Mouse (Mus musculus): ENCODE measurements around the gene Mark1. TPM values are rescaled to one million over a fixed set of nuclear protein-coding genes. Genes with fewer than 3 reads are reported as not detected.

Gene Mark1
- polyA plus RNA-seq, 1 experiment from 2014 or later, result 12.5 TPM

DNA sequence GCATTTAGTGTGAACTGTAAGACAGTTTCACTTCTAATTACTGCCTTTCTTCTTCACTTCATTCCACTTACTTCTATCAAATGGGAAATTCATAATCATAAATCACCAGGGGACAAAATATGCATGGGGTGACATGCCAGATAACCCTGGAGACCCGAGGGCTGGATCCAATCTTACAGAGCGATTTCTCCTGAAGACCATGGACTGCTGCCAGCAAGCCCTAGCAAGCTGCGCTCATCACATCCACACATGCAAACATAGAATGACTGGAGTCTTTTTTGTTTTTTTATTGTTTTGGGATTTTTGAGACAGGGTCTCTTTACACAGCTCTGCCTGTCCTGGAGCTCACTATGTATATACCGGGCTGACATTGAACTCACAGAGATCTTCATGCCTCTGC is 61.3 kb downstream of the Mark1 start:
- Histone ChIP-seq H3K4me1 (replicated peaks; ENCODE audit: control insufficient read depth, insufficient read depth, low read length) (0 out of 2 replicates have a peak, but pooled peaks cover 4% of the 10 kb centered on the region), H3K27me3 (ENCODE audit: control insufficient read depth, insufficient read depth, low read length) (no peaks in the 10 kb centered on the region), H3K9ac (no peak overlapping the region), H3K9me3 (ENCODE audit: control insufficient read depth, low read length) (no peaks in the 10 kb centered on the region), H3K4me2 (replicated peaks) (no peak overlapping the region), H3K27ac (no peak overlapping the region), H3K36me3 (replicated peaks; ENCODE audit: control insufficient read depth, insufficient read depth) (peaks cover 15% of the 10 kb centered on the region), H3K4me3 (replicated peaks; ENCODE audit: low read length) (no peak overlapping the region)
- no peak for DNase-seq (ENCODE audit: low spot score)
- no peak for ATAC-seq (ENCODE audit: low FRiP score)
- 79% methylated on average over 4 of the region's 4 CpGs for WGBS

DNA sequence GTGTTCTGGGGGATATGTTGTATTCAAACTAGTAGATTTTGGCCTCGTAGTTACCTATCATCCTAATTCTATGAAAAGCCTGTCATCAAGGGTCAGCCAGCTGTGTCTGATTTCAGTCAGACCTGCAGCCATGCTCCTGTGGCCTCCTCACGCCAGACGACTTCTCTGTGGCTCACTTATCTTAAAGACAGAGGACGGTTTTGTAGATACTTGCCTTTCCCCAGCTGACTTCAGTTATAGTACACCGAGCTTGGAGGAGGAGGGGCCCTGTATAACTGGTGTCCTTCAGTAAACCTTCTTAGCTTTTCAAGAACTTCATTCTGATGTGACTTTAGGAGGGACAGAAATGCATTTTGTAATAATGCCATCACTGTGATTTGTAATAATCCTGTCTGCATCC is 63.4 kb downstream of the Mark1 start:
- DNase-seq (ENCODE audit: low spot score) (no peak), ATAC-seq (ENCODE audit: low FRiP score) (no peak)
- no peaks in the 10 kb centered on the region for H3K27me3 ChIP-seq (ENCODE audit: control insufficient read depth, insufficient read depth, low read length)
- H3K4me3 ChIP-seq (replicated peaks; ENCODE audit: low read length), result no peak overlapping the region
- no peaks in the 10 kb centered on the region for H3K9me3 ChIP-seq (ENCODE audit: control insufficient read depth, low read length)
- peaks cover 14% of the 10 kb centered on the region; the same call in 1 of the 2 replicates for H3K36me3 ChIP-seq (replicated peaks; ENCODE audit: control insufficient read depth, insufficient read depth)
- 0 out of 2 replicates have a peak, but pooled peaks cover 4% of the 10 kb centered on the region for H3K4me1 ChIP-seq (replicated peaks; ENCODE audit: control insufficient read depth, insufficient read depth, low read length)
- WGBS, result 76% methylated on average over 5 of the region's 5 CpGs
- no peak overlapping the region for H3K9ac ChIP-seq
- H3K27ac ChIP-seq, result no peak overlapping the region
- H3K4me2 ChIP-seq (replicated peaks), result no peak overlapping the region

DNA sequence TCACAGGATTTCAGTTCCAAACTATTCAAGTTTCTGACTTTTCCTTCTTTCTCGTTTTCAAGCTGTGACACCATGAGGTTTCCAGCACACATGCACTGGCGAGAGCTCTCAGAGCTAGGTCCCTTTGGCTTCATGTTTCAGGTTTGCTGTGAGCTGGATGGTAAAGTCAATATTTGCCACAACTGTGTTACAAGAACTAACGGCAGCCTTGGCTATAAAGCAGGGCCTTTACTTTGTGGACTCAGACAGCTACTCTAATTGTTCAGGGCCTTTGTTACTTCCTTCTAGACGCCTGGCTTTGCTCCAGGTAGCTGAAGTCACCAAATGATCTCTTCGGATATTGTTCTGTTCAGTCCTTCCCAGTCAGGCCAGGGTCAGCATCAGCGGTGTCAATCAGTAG is 63.9 kb downstream of the Mark1 start:
- Histone ChIP-seq H3K4me1 (replicated peaks; ENCODE audit: control insufficient read depth, insufficient read depth, low read length) (0 out of 2 replicates have a peak, but pooled peaks cover 4% of the 10 kb centered on the region), H3K27ac (no peak overlapping the region), H3K9me3 (ENCODE audit: control insufficient read depth, low read length) (no peaks in the 10 kb centered on the region), H3K27me3 (ENCODE audit: control insufficient read depth, insufficient read depth, low read length) (no peaks in the 10 kb centered on the region), H3K36me3 (replicated peaks; ENCODE audit: control insufficient read depth, insufficient read depth) (peaks cover 9% of the 10 kb centered on the region; the same call in 1 of the 2 replicates), H3K4me3 (replicated peaks; ENCODE audit: low read length) (no peak overlapping the region), H3K9ac (no peak overlapping the region), H3K4me2 (replicated peaks) (no peak overlapping the region)
- ATAC-seq (ENCODE audit: low FRiP score) (no peak), DNase-seq (ENCODE audit: low spot score) (no peak)
- WGBS, result 63% methylated on average over 6 of the region's 6 CpGs

DNA sequence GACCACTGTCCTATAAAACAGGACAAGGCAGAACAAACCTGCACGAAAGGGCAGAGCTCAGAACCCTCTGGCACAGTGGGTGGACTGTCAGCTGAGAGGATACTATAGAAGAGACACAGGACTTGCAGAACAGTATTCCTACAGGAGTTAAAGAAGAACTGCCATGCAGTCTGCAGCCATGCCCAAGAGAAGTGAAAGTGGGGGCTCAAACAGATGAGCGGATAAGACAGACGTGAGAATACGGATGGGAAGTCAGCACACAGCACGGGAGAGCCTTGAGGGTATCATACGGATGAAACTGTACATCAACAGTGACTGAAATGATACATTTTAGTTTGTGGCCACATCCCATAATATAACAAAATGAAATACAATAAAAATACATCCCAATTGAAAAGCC is 68.3 kb downstream of the Mark1 start:
- no peaks in the 10 kb centered on the region for H3K9me3 ChIP-seq (ENCODE audit: control insufficient read depth, low read length)
- 74% methylated on average over 6 of the region's 6 CpGs for WGBS

DNA sequence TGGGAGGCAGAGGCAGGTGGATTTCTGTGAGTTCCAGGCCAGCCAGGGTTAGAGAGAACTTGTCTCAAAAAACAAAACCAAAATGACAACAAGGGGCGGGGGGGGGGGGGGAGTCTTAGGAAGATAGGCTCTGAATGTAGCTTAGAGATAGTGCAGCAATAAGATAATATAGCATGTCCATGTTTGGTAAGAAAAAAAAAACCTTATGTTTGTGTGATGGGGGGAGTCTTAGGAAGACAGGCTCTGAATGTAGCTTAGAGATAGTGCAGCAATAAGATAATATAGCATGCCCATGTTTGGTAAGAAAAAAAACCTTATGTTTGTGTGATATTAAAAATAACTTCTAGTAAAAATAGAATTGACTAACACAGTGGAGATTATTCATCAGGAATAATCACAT is 71.0 kb downstream of the Mark1 start:
- H3K9ac ChIP-seq, result no peak overlapping the region
- no peak overlapping the region for H3K4me2 ChIP-seq (replicated peaks)
- H3K4me3 ChIP-seq (replicated peaks; ENCODE audit: low read length), result no peak overlapping the region
- 75% methylated on average over 1 of the region's 1 CpGs for WGBS
- H3K27me3 ChIP-seq (ENCODE audit: control insufficient read depth, insufficient read depth, low read length), result no peaks in the 10 kb centered on the region
- H3K27ac ChIP-seq, result no peak overlapping the region
- H3K4me1 ChIP-seq (replicated peaks; ENCODE audit: control insufficient read depth, insufficient read depth, low read length), result no peaks in the 10 kb centered on the region
- DNase-seq (ENCODE audit: low spot score) (no peak), ATAC-seq (ENCODE audit: low FRiP score) (no peak)
- H3K36me3 ChIP-seq (replicated peaks; ENCODE audit: control insufficient read depth, insufficient read depth), result peaks cover 57% of the 10 kb centered on the region
- H3K9me3 ChIP-seq (ENCODE audit: control insufficient read depth, low read length), result no peaks in the 10 kb centered on the region

More for the DNA sequence above, 68.3 kb downstream of the Mark1 start:
- H3K27ac ChIP-seq, result no peak overlapping the region
- no peak for ATAC-seq (ENCODE audit: low FRiP score)
- H3K9ac ChIP-seq, result no peak overlapping the region
- no peaks in the 10 kb centered on the region for H3K27me3 ChIP-seq (ENCODE audit: control insufficient read depth, insufficient read depth, low read length)
- H3K4me1 ChIP-seq (replicated peaks; ENCODE audit: control insufficient read depth, insufficient read depth, low read length), result 0 out of 2 replicates have a peak, but pooled peaks cover 4% of the 10 kb centered on the region
- no peak overlapping the region for H3K4me3 ChIP-seq (replicated peaks; ENCODE audit: low read length)
- H3K4me2 ChIP-seq (replicated peaks), result no peak overlapping the region
- H3K36me3 ChIP-seq (replicated peaks; ENCODE audit: control insufficient read depth, insufficient read depth), result peaks cover 33% of the 10 kb centered on the region
- no peak for DNase-seq (ENCODE audit: low spot score)

DNA sequence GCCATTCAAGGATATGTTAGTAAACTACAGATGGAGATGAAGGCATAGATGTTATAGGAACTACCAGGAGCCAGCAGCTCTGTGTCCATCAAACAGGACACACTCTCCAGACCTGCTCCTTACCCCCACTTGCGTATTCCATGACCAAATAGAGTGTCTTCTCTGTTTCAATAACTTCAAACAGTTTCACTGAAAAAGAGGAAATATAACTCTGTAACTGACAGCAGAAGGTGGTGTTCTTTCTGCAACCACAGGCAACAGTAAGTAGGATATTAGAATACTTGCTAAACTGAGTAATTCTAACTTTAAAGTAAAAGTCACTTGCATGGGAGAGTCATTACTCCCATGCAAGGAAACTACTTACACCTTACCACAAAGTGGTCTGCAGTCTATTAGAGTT is 71.5 kb downstream of the Mark1 start:
- Histone ChIP-seq H3K4me3 (replicated peaks; ENCODE audit: low read length) (no peak overlapping the region), H3K27me3 (ENCODE audit: control insufficient read depth, insufficient read depth, low read length) (no peaks in the 10 kb centered on the region), H3K27ac (no peak overlapping the region), H3K4me1 (replicated peaks; ENCODE audit: control insufficient read depth, insufficient read depth, low read length) (no peaks in the 10 kb centered on the region), H3K4me2 (replicated peaks) (no peak overlapping the region), H3K36me3 (replicated peaks; ENCODE audit: control insufficient read depth, insufficient read depth) (peaks cover 62% of the 10 kb centered on the region), H3K9me3 (ENCODE audit: control insufficient read depth, low read length) (no peaks in the 10 kb centered on the region), H3K9ac (no peak overlapping the region)
- ATAC-seq (ENCODE audit: low FRiP score) (no peak), DNase-seq (ENCODE audit: low spot score) (no peak)
- WGBS, result 96% methylated on average over 1 of the region's 1 CpGs

DNA sequence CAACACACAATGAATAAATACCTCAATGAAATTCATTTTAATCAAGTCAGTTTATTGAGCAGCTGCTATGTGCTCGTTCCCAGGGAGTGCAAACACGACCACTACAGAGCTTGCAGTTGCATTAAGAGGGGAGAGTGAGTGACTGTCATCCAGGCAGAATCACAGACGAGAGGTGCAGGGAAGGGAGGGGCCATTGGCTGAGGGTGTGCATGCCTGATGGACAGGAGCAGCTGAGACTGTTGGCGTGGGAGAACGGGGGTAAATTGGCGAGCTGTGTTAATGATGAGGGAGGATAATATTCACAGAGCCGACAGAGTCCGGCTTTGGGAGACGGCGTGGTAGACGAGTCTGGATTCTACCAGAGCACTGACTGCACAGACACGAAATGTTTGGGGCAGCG is 76.5 kb downstream of the Mark1 start:
- H3K4me2 ChIP-seq (replicated peaks), result no peak overlapping the region
- ATAC-seq (ENCODE audit: low FRiP score), result no peak

DNA sequence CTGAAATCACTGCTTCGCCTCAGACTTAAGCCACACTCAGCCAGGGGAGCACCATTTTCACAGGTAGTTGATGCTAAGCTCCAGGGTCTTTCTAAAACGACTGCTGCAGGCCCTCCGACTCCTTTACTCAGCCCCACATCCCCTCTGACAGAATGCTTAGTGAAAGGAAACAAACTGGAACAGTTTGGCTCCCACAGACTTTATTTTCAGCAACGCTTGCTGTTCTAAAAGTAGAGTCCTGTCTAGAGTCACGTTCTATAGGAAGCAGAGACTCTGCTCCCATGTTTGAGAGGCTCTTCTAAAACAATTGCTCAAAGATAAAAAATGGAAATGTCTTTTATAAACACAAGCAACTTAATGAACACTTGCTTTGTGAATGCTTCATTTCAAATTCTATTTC is 79.3 kb downstream of the Mark1 start:
- no peak for DNase-seq (ENCODE audit: low spot score)
- Histone ChIP-seq H3K9me3 (ENCODE audit: control insufficient read depth, low read length) (no peaks in the 10 kb centered on the region), H3K4me2 (replicated peaks) (no peak overlapping the region), H3K4me1 (replicated peaks; ENCODE audit: control insufficient read depth, insufficient read depth, low read length) (no peaks in the 10 kb centered on the region), H3K36me3 (replicated peaks; ENCODE audit: control insufficient read depth, insufficient read depth) (peaks cover 84% of the 10 kb centered on the region), H3K27me3 (ENCODE audit: control insufficient read depth, insufficient read depth, low read length) (no peaks in the 10 kb centered on the region), H3K4me3 (replicated peaks; ENCODE audit: low read length) (no peak overlapping the region), H3K27ac (no peak overlapping the region), H3K9ac (no peak overlapping the region)
- no peak for ATAC-seq (ENCODE audit: low FRiP score)
- 87% methylated on average over 5 of the region's 5 CpGs for WGBS

More for the DNA sequence above, 76.5 kb downstream of the Mark1 start:
- 78% methylated on average over 13 of the region's 13 CpGs for WGBS
- Histone ChIP-seq H3K4me1 (replicated peaks; ENCODE audit: control insufficient read depth, insufficient read depth, low read length) (no peaks in the 10 kb centered on the region), H3K9ac (no peak overlapping the region), H3K27me3 (ENCODE audit: control insufficient read depth, insufficient read depth, low read length) (no peaks in the 10 kb centered on the region), H3K4me3 (replicated peaks; ENCODE audit: low read length) (no peak overlapping the region), H3K9me3 (ENCODE audit: control insufficient read depth, low read length) (no peaks in the 10 kb centered on the region), H3K36me3 (replicated peaks; ENCODE audit: control insufficient read depth, insufficient read depth) (peaks cover 85% of the 10 kb centered on the region), H3K27ac (no peak overlapping the region)
- no peak for DNase-seq (ENCODE audit: low spot score)

DNA sequence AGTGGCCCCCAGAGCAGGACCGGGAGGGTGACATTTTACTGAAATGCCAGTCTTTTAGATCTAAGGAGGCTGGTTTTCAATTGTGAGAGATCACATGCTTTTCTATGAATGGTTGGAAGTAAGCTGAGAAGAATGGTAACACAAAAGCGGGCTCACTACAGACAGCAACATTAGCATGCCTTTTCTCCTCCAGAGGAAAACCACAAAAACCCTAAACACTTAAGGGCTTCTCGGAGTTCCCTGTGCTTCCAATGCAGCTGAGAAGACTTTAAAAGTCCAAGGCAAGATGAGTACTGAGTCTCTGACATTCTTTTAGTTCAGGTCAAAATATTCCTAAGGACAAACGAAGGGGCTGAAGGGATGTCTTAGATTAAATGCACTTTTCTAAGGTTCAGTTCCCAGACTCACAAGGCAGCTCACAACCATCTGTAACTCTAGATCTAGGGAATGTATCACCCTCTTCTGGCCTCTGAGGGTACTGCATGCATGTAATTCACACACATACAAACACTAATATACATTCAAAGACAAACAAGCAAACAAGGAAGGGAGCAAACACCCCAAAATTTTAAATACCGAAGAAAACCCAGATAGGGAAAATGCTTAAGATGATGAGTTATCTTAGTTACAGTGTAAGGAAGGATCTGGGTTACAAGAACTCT is 81.0 kb downstream of the Mark1 start:
- DNase-seq (ENCODE audit: low spot score) (no peak), ATAC-seq (ENCODE audit: low FRiP score) (no peak)
- Histone ChIP-seq H3K9me3 (ENCODE audit: control insufficient read depth, low read length) (no peaks in the 10 kb centered on the region), H3K27me3 (ENCODE audit: control insufficient read depth, insufficient read depth, low read length) (no peaks in the 10 kb centered on the region), H3K27ac (no peak overlapping the region), H3K36me3 (replicated peaks; ENCODE audit: control insufficient read depth, insufficient read depth) (peaks cover 78% of the 10 kb centered on the region), H3K4me1 (replicated peaks; ENCODE audit: control insufficient read depth, insufficient read depth, low read length) (no peaks in the 10 kb centered on the region), H3K9ac (no peak overlapping the region), H3K4me3 (replicated peaks; ENCODE audit: low read length) (no peak overlapping the region), H3K4me2 (replicated peaks) (no peak overlapping the region)
- WGBS, result 70% methylated on average over 5 of the region's 5 CpGs

DNA sequence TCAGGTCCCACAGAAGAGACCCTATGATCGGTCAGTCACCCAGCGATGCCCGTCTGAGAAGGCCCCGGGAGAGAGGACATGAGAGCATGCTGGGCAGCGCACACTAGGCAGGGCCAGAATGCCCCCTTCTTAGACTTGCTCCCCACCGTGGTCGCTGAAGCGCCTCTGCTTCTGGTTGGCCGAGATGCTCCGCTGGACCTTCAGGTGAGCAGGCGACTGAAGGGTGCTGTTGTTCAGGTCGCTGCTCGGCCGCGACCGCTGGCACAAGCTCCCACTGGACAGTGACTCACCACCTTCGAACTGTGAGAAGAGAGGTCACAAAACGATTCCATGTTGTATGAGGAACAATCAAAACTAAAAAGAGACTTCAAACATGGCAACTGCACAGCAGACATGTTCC is 87.0 kb downstream of the Mark1 start:
- ATAC-seq (ENCODE audit: low FRiP score), result no peak
- DNase-seq (ENCODE audit: low spot score), result no peak
- 93% methylated on average over 18 of the region's 18 CpGs for WGBS
- Histone ChIP-seq H3K9ac (no peak overlapping the region), H3K27ac (no peak overlapping the region), H3K9me3 (ENCODE audit: control insufficient read depth, low read length) (no peaks in the 10 kb centered on the region), H3K27me3 (ENCODE audit: control insufficient read depth, insufficient read depth, low read length) (no peaks in the 10 kb centered on the region), H3K36me3 (replicated peaks; ENCODE audit: control insufficient read depth, insufficient read depth) (peaks cover 89% of the 10 kb centered on the region), H3K4me1 (replicated peaks; ENCODE audit: control insufficient read depth, insufficient read depth, low read length) (no peaks in the 10 kb centered on the region), H3K4me2 (replicated peaks) (no peak overlapping the region), H3K4me3 (replicated peaks; ENCODE audit: low read length) (no peak overlapping the region)
